Mouse (Mus musculus): ENCODE measurements at regions not wholly inside any gene's neighbourhood (a gene's known extent, or its start where the extent isn't known, plus 50 kb on each side); places are given as distances from the start of the nearest gene placed in this dataset.

DNA sequence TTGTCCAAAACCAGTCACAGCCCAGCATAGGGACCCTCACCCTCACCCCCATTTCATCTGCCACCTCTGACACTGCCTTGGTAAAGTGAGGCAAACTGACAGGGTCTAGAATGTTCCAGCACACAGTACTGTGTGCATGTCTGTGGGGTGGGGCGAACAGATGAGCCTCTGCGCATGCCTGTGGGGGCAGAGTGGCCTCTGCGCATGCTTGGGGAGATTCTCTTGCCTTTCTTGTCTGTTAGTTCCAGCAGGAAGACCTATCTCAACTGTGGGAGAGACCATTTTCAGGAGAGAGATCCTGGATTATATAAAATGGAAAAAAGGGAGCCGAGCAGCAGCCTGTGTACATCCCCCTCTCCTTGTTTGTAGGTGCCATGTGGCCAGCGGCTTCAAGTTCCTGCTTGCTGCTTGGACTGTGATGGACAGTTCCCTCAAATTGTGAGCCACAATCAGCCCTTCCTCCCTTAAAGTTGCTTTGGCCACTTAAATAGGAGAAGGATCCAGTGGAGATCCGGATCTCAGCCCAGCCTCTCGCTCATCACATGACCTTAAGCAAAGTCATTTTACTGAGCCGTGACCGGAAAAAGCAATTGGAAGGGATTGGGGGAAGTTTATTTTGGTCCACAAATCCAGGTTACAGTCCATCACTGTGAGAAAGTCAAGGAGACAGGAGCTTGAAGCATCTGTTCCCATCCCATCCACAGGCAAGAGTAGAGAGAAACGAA, 96.9 kb downstream of the Tmem130 start:
- no peak for TF ChIP-seq CTCF (IDR thresholded peaks at IDR 0.05)
- no peak for TF ChIP-seq EP300 (IDR thresholded peaks at IDR 0.05)
